Mouse (Mus musculus): ENCODE measurements around the gene Ppp1r27.

- no peak for TF ChIP-seq CTCF (conservative IDR thresholded peaks at IDR 0.05; ENCODE audit: low read length)
- no peak for TF ChIP-seq NANOG (IDR thresholded peaks at IDR 0.05; ENCODE audit: borderline replicate concordance, low read length)
These were observed 25.0 kb upstream of the Ppp1r27 start for GRCm38 (mm10) chr11:120575940-120576339.

All from E14TG2a.4 (cell line).